Mouse (Mus musculus): Measurements from ENCODE around the gene Uchl4. TPM values are rescaled to one million over a fixed set of nuclear protein-coding genes. Genes with fewer than 3 reads are reported as not detected.

The Uchl4 gene
- polyA plus RNA-seq, 1 experiment from 2014 or later: 3.1 TPM

- no peaks in the 10 kb centered on the region for H3K27me3 ChIP-seq (ENCODE audit: control insufficient read depth, insufficient read depth, low read length)
- peak within 1 kb of the TSS; percentile 63 for H3K4me3 ChIP-seq (ENCODE audit: low read depth, low read length)
- H3K27ac ChIP-seq (replicated peaks; ENCODE audit: low read depth, low read length): peak within 1 kb of the TSS; percentile 95
- WGBS: 3% methylated on average over 46 of the region's 46 CpGs
- peak within 1 kb of the TSS; percentile 55 for H3K4me2 ChIP-seq (ENCODE audit: low read depth, severe bottlenecking)
- H3K4me1 ChIP-seq (ENCODE audit: control insufficient read depth, insufficient read depth, low read length): peaks cover 5% of the 10 kb centered on the region
- DNase-seq (ENCODE audit: low spot score) (peak; percentile 98), ATAC-seq (ENCODE audit: insufficient number of reproducible peaks, low FRiP score, low TSS enrichment, low read depth) (peak; percentile 88)
- H3K9me3 ChIP-seq (ENCODE audit: control insufficient read depth, low read length): no peaks in the 10 kb centered on the region
- H3K9ac ChIP-seq (ENCODE audit: low read length): peak within 1 kb of the TSS; percentile 93
- H3K36me3 ChIP-seq (ENCODE audit: control insufficient read depth, insufficient read depth, low read length): no peaks in the 10 kb centered on the region
These were observed 46.2 kb downstream of the Uchl4 start, which contains the start of gene Tipin for GRCm38 (mm10) chr9:64281105-64281780. TSS of gene Tipin (plus strand) at chr9:64281581.

GRCm38 (mm10) chr9:64281781-64282178 lies 46.8 kb downstream of the Uchl4 start:
- no peak for DNase-seq (ENCODE audit: low spot score)
- H3K4me3 ChIP-seq (ENCODE audit: low read depth, low read length): peak overlapping the region; percentile 63
- no peaks in the 10 kb centered on the region for H3K27me3 ChIP-seq (ENCODE audit: control insufficient read depth, insufficient read depth, low read length)
- peak overlapping the region; percentile 93 for H3K9ac ChIP-seq (ENCODE audit: low read length)
- peaks cover 5% of the 10 kb centered on the region for H3K4me1 ChIP-seq (ENCODE audit: control insufficient read depth, insufficient read depth, low read length)
- 0% methylated on average over 24 of the region's 24 CpGs for WGBS
- ATAC-seq (ENCODE audit: insufficient number of reproducible peaks, low FRiP score, low TSS enrichment, low read depth): peak; percentile 76
- peak overlapping the region; percentile 55 for H3K4me2 ChIP-seq (ENCODE audit: low read depth, severe bottlenecking)
- no peaks in the 10 kb centered on the region for H3K9me3 ChIP-seq (ENCODE audit: control insufficient read depth, low read length)
- H3K27ac ChIP-seq (replicated peaks; ENCODE audit: low read depth, low read length): peak overlapping the region; percentile 95
- H3K36me3 ChIP-seq (ENCODE audit: control insufficient read depth, insufficient read depth, low read length): no peaks in the 10 kb centered on the region

GRCm38 (mm10) chr9:64282404-64282987 lies 47.5 kb downstream of the Uchl4 start:
- Histone ChIP-seq H3K4me3 (ENCODE audit: low read depth, low read length) (peak overlapping the region; percentile 63), H3K27ac (replicated peaks; ENCODE audit: low read depth, low read length) (no peak overlapping the region), H3K36me3 (ENCODE audit: control insufficient read depth, insufficient read depth, low read length) (no peaks in the 10 kb centered on the region), H3K4me2 (ENCODE audit: low read depth, severe bottlenecking) (peak overlapping the region; percentile 55), H3K9me3 (ENCODE audit: control insufficient read depth, low read length) (no peaks in the 10 kb centered on the region), H3K4me1 (ENCODE audit: control insufficient read depth, insufficient read depth, low read length) (peaks cover 5% of the 10 kb centered on the region), H3K27me3 (ENCODE audit: control insufficient read depth, insufficient read depth, low read length) (no peaks in the 10 kb centered on the region), H3K9ac (ENCODE audit: low read length) (peak overlapping the region; percentile 93)
- 72% methylated on average over 5 of the region's 5 CpGs for WGBS
- no peak for DNase-seq (ENCODE audit: low spot score)
- ATAC-seq (ENCODE audit: insufficient number of reproducible peaks, low FRiP score, low TSS enrichment, low read depth): no peak

Small RNA genes lying within 50 kb of the gene (microRNA-seq; reads per million reads assigned to microRNA genes)
- gene Gm24106: not detected

Other genes with a start within 250 kb of the Uchl4 start
- gene Smad6, start 213.1 kb upstream of the Uchl4 start, polyA plus RNA-seq (2014; fragmentation: Nextera tagmentation; extraction: Ambion mirVana): 10.1 and 12.3 TPM in 2 replicates
- gene Lctl, start 118.1 kb upstream of the Uchl4 start, polyA plus RNA-seq (2014; fragmentation: Nextera tagmentation; extraction: Ambion mirVana): not detected in 2 replicates
- 36.0 and 41.3 TPM in 2 replicates for gene Zwilch, start 62.1 kb upstream of the Uchl4 start, polyA plus RNA-seq (2014; fragmentation: Nextera tagmentation; extraction: Ambion mirVana)
- 1,355 and 1,360 TPM in 2 replicates for gene Rpl4, start 61.8 kb upstream of the Uchl4 start, polyA plus RNA-seq (2014; fragmentation: Nextera tagmentation; extraction: Ambion mirVana)
- gene Snapc5, start 55.9 kb upstream of the Uchl4 start, polyA plus RNA-seq (2014; fragmentation: Nextera tagmentation; extraction: Ambion mirVana): 27.2 and 28.8 TPM in 2 replicates
- gene Map2k1, start 18.4 kb downstream of the Uchl4 start, polyA plus RNA-seq (2014; fragmentation: Nextera tagmentation; extraction: Ambion mirVana): 75.1 and 79.8 TPM in 2 replicates
- 280 and 287 TPM in 2 replicates for gene Tipin, start 46.4 kb downstream of the Uchl4 start, polyA plus RNA-seq (2014; fragmentation: Nextera tagmentation; extraction: Ambion mirVana)
- gene Dis3l, start 106.1 kb downstream of the Uchl4 start, polyA plus RNA-seq (2014; fragmentation: Nextera tagmentation; extraction: Ambion mirVana): 23.2 and 23.6 TPM in 2 replicates
- 1.4 and 1.6 TPM in 2 replicates for gene Megf11, start 150.4 kb downstream of the Uchl4 start, polyA plus RNA-seq (2014; fragmentation: Nextera tagmentation; extraction: Ambion mirVana)